Mouse (Mus musculus) natural killer cell, adult 2 months (primary cell): ENCODE data around the gene Cspg4.
"Not testable (repeated sequence)": the region's sequence is repeated elsewhere in the genome, so short reads cannot be mapped to it uniquely, and the experiment has no call there.

Source experiments
- DNase-seq, 2 experiments: peaks; one replicate each; pipeline ENCODE4 v3.0.0; 2022; ENCODE audit warnings: low spot score in 2 of 2

Gene Cspg4

GRCm38 (mm10) chr9:56926387-56926786 is 61.6 kb downstream of the Cspg4 start:
- no peak for DNase-seq

- peak in 1 of 2 experiments; percentile 12 for DNase-seq
Measured at GRCm38 (mm10) chr9:56927191-56928012, 62.6 kb downstream of the Cspg4 start.

- DNase-seq, result peak; percentile 53 to 66
Measured at GRCm38 (mm10) chr9:56928041-56928811, 63.4 kb downstream of the Cspg4 start, which contains the start of gene Snx33. Gene Snx33 (minus strand): TSS chr9:56928371.

- no peak for DNase-seq
Measured at GRCm38 (mm10) chr9:56929496-56929895, 64.7 kb downstream of the Cspg4 start.

GRCm38 (mm10) chr9:56930556-56930955 is 65.7 kb downstream of the Cspg4 start:
- DNase-seq, result no peak

GRCm38 (mm10) chr9:56936861-56937222 is 72.0 kb downstream of the Cspg4 start:
- DNase-seq, result no peak

- peak; percentile 87 to 89 for DNase-seq
Measured at GRCm38 (mm10) chr9:56937223-56938160, 72.7 kb downstream of the Cspg4 start, which contains the start of gene Imp3. Gene Imp3 (plus strand): TSS chr9:56937475.

- DNase-seq, result no peak
Measured at GRCm38 (mm10) chr9:56938374-56938773, 73.5 kb downstream of the Cspg4 start.

- DNase-seq, result peak; percentile 56 to 68
Measured at GRCm38 (mm10) chr9:56947481-56947880, 82.6 kb downstream of the Cspg4 start.

GRCm38 (mm10) chr9:56948699-56949098 is 83.9 kb downstream of the Cspg4 start:
- not testable (repeated sequence) for DNase-seq
